Mouse (Mus musculus): ENCODE results near the gene Gm10717.
"Not testable (repeated sequence)": the region's sequence is repeated elsewhere in the genome, so short reads cannot be mapped to it uniquely, and the experiment has no call there.

The Gm10717 gene

GRCm38 (mm10) chr9:3023985-3024648 lies 1.1 kb upstream of the Gm10717 start:
- not testable (repeated sequence) for DNase-seq (ENCODE audit: extremely low read depth, low read depth, low spot score)

- not testable (repeated sequence) for DNase-seq (ENCODE audit: extremely low read depth, low read depth, low spot score)
Measured at GRCm38 (mm10) chr9:3025653-3026052, 436 bp downstream of the Gm10717 start.

- DNase-seq (ENCODE audit: extremely low read depth, low read depth, low spot score) = not testable (repeated sequence)
Measured at GRCm38 (mm10) chr9:3026136-3026535, 919 bp downstream of the Gm10717 start.

GRCm38 (mm10) chr9:3026741-3027140 lies 1.5 kb downstream of the Gm10717 start:
- DNase-seq (ENCODE audit: extremely low read depth, low read depth, low spot score) = not testable (repeated sequence)

- DNase-seq (ENCODE audit: extremely low read depth, low read depth, low spot score) = peak; percentile 42
Measured at GRCm38 (mm10) chr9:3027200-3027599, 2.0 kb downstream of the Gm10717 start.

- DNase-seq (ENCODE audit: extremely low read depth, low read depth, low spot score) = not testable (repeated sequence)
Measured at GRCm38 (mm10) chr9:3029276-3030000, 4.2 kb downstream of the Gm10717 start.

GRCm38 (mm10) chr9:3030677-3031318 lies 5.6 kb downstream of the Gm10717 start:
- peak; percentile 100 for DNase-seq (ENCODE audit: extremely low read depth, low read depth, low spot score)

- DNase-seq (ENCODE audit: extremely low read depth, low read depth, low spot score) = not testable (repeated sequence)
Measured at GRCm38 (mm10) chr9:3034299-3034698, 9.1 kb downstream of the Gm10717 start, which contains the start of gene Gm17535. Gene Gm17535 (plus strand): TSS chr9:3034599.

- not testable (repeated sequence) for DNase-seq (ENCODE audit: extremely low read depth, low read depth, low spot score)
Measured at GRCm38 (mm10) chr9:3036577-3036976, 11.4 kb downstream of the Gm10717 start, which contains the start of gene Gm10715. Gene Gm10715 (plus strand): TSS chr9:3036877.

GRCm38 (mm10) chr9:3038161-3038560 lies 12.9 kb downstream of the Gm10717 start:
- not testable (repeated sequence) for DNase-seq (ENCODE audit: extremely low read depth, low read depth, low spot score)

All from fat pad, adult 2 months (tissue).